Mouse (Mus musculus): ENCODE data around the gene Fmo5.

GRCm38 (mm10) chr3:97690590-97690989 lies 62.0 kb downstream of the Fmo5 start:
- TF ChIP-seq CTCF (IDR thresholded peaks at IDR 0.05; ENCODE audit: borderline replicate concordance, insufficient read depth, low read depth, low read length) (no peak), POLR2A (IDR thresholded peaks at IDR 0.05; ENCODE audit: borderline replicate concordance, insufficient read depth, low read length) (no peak)

Data from cerebellum, adult 2 months (tissue).